Mouse (Mus musculus) right cerebral cortex, adult 2 months (tissue): ENCODE measurements around the gene Fam193b.

Source experiments
- DNase-seq, 2 experiments: peaks; one replicate each; pipeline ENCODE4 v3.0.0; 2021 to 2022; ENCODE audit warnings: low spot score in 2 of 2

The Fam193b gene

GRCm38 (mm10) chr13:55500575-55500974 is 70.3 kb downstream of the Fam193b start:
- no peak for DNase-seq

- no peak for DNase-seq
Measured at GRCm38 (mm10) chr13:55498906-55499305, 72.0 kb downstream of the Fam193b start.

- no peak for DNase-seq
Measured at GRCm38 (mm10) chr13:55496661-55497060, 74.3 kb downstream of the Fam193b start.

GRCm38 (mm10) chr13:55495702-55496101 is 75.2 kb downstream of the Fam193b start:
- DNase-seq = no peak

- no peak for DNase-seq
Measured at GRCm38 (mm10) chr13:55494883-55495621, 75.9 kb downstream of the Fam193b start.

GRCm38 (mm10) chr13:55494257-55494656 is 76.7 kb downstream of the Fam193b start:
- no peak for DNase-seq
